Mouse (Mus musculus) MEL (cell line): ENCODE measurements at regions not wholly inside any gene's neighbourhood (a gene's known extent, or its start where the extent isn't known, plus 50 kb on each side); places are given as distances from the start of the nearest gene placed in this dataset.

ENCODE experiments used
- DNase-seq: peaks from one replicate; pipeline ENCODE4 v3.0.0; 2011; ENCODE audit warnings: low read depth, low spot score
- H3K27ac ChIP-seq: 2 replicates; pipeline ENCODE4 v1.5.1; 2012; ENCODE audit warnings: low read depth, mild to moderate bottlenecking, control low read depth, low read length, moderate library complexity; ENCODE audit not compliant: control insufficient read depth
- H3K27me3 ChIP-seq, 2 experiments: fragments of 150-350 bp in 1 of 2; sonication (generic) in 1 of 2; 2 replicates each; pipeline ENCODE4 v1.6.1; 2012; ENCODE audit warnings: low read length in 2 of 2, mild to moderate bottlenecking in 2 of 2, improper control_type of control experiment in 1 of 2, moderate library complexity in 1 of 2; ENCODE audit not compliant: insufficient read depth in 2 of 2, control insufficient read depth in 1 of 2
- H3K36me3 ChIP-seq, 2 experiments: 2 replicates each; pipeline ENCODE4 v1.6.1; 2012 to 2014; ENCODE audit warnings: low read length in 2 of 2, improper control_type of control experiment in 1 of 2, inconsistent platforms in 1 of 2, mild to moderate bottlenecking in 1 of 2; ENCODE audit not compliant: insufficient read depth in 2 of 2, control insufficient read depth in 1 of 2
- H3K4me1 ChIP-seq, 2 experiments: fragments of 150-350 bp in 1 of 2; sonication (generic) in 1 of 2; 2 replicates each; pipeline ENCODE4 v1.6.1; 2012; ENCODE audit warnings: low read length in 2 of 2, improper control_type of control experiment in 1 of 2, mild to moderate bottlenecking in 1 of 2; ENCODE audit not compliant: insufficient read depth in 2 of 2, control insufficient read depth in 1 of 2
- H3K4me3 ChIP-seq, 2 experiments: fragments of 150-350 bp in 1 of 2; sonication (generic) in 1 of 2; 2 replicates each; pipeline ENCODE4 v1.5.1; 2012; ENCODE audit warnings: low read depth in 2 of 2, low read length in 2 of 2, mild to moderate bottlenecking in 2 of 2, moderate library complexity in 2 of 2, control low read depth in 1 of 2, improper control_type of control experiment in 1 of 2; ENCODE audit not compliant: control insufficient read depth in 1 of 2, insufficient read depth in 1 of 2
- H3K79me2 ChIP-seq: 2 replicates; pipeline ENCODE4 v1.6.1; 2012; ENCODE audit warnings: mild to moderate bottlenecking, low read length, moderate library complexity; ENCODE audit not compliant: control insufficient read depth, poor library complexity, insufficient read depth
- H3K9ac ChIP-seq: 2 replicates; pipeline ENCODE4 v1.6.1; 2012; ENCODE audit warnings: low read depth, mild to moderate bottlenecking, control low read depth, low read length, moderate library complexity; ENCODE audit not compliant: control insufficient read depth, poor library complexity, severe bottlenecking
- H3K9me3 ChIP-seq: fragments of 150-350 bp; sonication (generic); replicated peaks from 2 replicates; pipeline ENCODE4 v1.6.1; 2012; ENCODE audit warnings: mild to moderate bottlenecking, low read length, improper control_type of control experiment, moderate library complexity; ENCODE audit not compliant: insufficient read depth
- CHD1 ChIP-seq: IDR thresholded peaks from 2 replicates; pipeline ENCODE4 v1.6.1; 2012; ENCODE audit warnings: low read depth, mild to moderate bottlenecking, inconsistent platforms, low read length, improper control_type of control experiment
- E2F4 ChIP-seq: IDR thresholded peaks from 2 replicates; pipeline ENCODE4 v1.6.1; 2011; ENCODE audit warnings: low read depth, low read length, improper control_type of control experiment, borderline replicate concordance
- ETS1 ChIP-seq: IDR thresholded peaks from 2 replicates; pipeline ENCODE4 v1.6.1; 2012; ENCODE audit warnings: low read depth, mild to moderate bottlenecking, inconsistent platforms, low read length, improper control_type of control experiment, moderate library complexity
- MXI1 ChIP-seq: IDR thresholded peaks from 2 replicates; pipeline ENCODE4 v1.6.1; 2011; ENCODE audit warnings: mild to moderate bottlenecking, low read depth, low read length, improper control_type of control experiment
- MYC ChIP-seq: IDR thresholded peaks from 2 replicates; pipeline ENCODE4 v1.6.1; 2011; ENCODE audit warnings: low read depth, mild to moderate bottlenecking, low read length, improper control_type of control experiment, moderate library complexity
- NELFE ChIP-seq: IDR thresholded peaks from 2 replicates; pipeline ENCODE4 v1.6.1; 2011; ENCODE audit warnings: low read depth, low read length, improper control_type of control experiment
- NRF1 ChIP-seq: IDR thresholded peaks from 2 replicates; pipeline ENCODE4 v1.6.1; 2014; ENCODE audit warnings: low read depth, mild to moderate bottlenecking, inconsistent platforms, low read length, improper control_type of control experiment, moderate library complexity; ENCODE audit not compliant: poor library complexity, insufficient read depth, severe bottlenecking
- POLR2A ChIP-seq, 2 experiments: IDR thresholded peaks; 2 replicates each; pipeline ENCODE4 v1.6.1; 2011 to 2012; ENCODE audit warnings: low read length in 2 of 2, mild to moderate bottlenecking in 2 of 2, control low read depth in 1 of 2, improper control_type of control experiment in 1 of 2, low read depth in 1 of 2, moderate library complexity in 1 of 2; ENCODE audit not compliant: control insufficient read depth in 1 of 2, insufficient read depth in 1 of 2, poor library complexity in 1 of 2
- RAD21 ChIP-seq: IDR thresholded peaks from 2 replicates; pipeline ENCODE4 v1.6.1; 2011; ENCODE audit warnings: mild to moderate bottlenecking, low read depth, low read length, improper control_type of control experiment
- RCOR1 ChIP-seq: IDR thresholded peaks from 2 replicates; pipeline ENCODE4 v1.6.1; 2012; ENCODE audit warnings: low read depth, mild to moderate bottlenecking, inconsistent platforms, low read length, improper control_type of control experiment
- SMC3 ChIP-seq: IDR thresholded peaks from 2 replicates; pipeline ENCODE4 v1.6.1; 2011; ENCODE audit warnings: low read depth, low read length, improper control_type of control experiment
- TCF12 ChIP-seq: IDR thresholded peaks from 2 replicates; pipeline ENCODE4 v1.6.1; 2014; ENCODE audit warnings: low read depth, mild to moderate bottlenecking, inconsistent platforms, low read length, improper control_type of control experiment, moderate library complexity
- USF1 ChIP-seq: IDR thresholded peaks from 2 replicates; pipeline ENCODE4 v1.6.1; 2014; ENCODE audit warnings: low read depth, mild to moderate bottlenecking, inconsistent platforms, low read length, improper control_type of control experiment, moderate library complexity
- ZKSCAN1 ChIP-seq: IDR thresholded peaks from 2 replicates; pipeline ENCODE4 v1.6.1; 2012; ENCODE audit warnings: low read depth, mild to moderate bottlenecking, inconsistent platforms, low read length, improper control_type of control experiment, moderate library complexity

DNA sequence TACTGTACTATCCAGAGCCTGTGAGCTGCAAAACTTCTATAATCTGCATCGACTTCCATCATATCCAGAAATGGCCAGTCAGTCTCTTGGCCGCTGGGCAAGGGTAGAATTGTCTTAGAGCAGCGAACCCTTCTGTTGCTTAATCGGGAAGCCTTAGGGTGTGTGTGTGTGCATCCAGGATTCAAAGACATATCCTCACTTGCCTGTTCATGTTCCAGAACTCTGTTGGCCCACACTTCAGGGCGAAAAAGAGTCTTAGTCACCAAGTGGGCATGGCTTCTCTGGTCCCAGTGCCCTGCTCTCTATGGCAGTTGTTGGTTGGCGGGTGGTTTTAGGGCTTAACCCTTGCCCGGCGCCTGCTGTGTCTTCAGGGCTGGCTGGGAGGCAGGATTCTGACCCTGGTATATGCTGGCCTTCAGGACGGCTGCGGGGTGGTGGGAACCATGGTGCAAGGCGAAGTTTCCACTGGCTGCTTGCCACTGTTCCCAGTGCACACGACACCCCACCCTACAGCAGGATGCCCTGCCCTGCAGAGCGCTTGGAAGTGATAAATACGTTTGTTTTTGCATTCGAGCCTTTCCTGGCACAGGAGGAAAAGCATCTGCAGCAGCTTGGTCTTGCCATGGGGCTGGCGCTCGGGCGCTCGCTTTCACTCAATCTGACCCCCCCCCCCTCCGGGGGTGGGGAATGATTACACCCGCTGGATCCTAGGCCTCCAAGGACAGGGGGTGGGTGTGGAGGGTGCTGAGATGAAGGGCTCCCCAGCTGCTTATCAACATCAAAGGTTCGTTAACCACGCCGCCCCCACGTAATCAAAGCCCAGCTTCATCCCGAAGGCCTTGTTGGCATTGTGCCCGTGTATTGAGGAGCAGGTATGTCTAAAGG is 54.9 kb upstream of the Itga6 start:
- H3K27ac ChIP-seq = no peak overlapping the region
- H3K4me1 ChIP-seq = no peaks in the 10 kb centered on the region
- H3K9me3 ChIP-seq = no peaks in the 10 kb centered on the region
- H3K36me3 ChIP-seq = no peaks in the 10 kb centered on the region
- H3K79me2 ChIP-seq = no peaks in the 10 kb centered on the region
- H3K4me3 ChIP-seq = no peak overlapping the region
- DNase-seq = no peak
- no peak for TF ChIP-seq POLR2A (IDR thresholded peaks at IDR 0.05; ENCODE audit: control insufficient read depth in 1 of 2, insufficient read depth in 1 of 2, low read depth in 1 of 2, low read length in 2 of 2, poor library complexity in 1 of 2)
- no peak for TF ChIP-seq RAD21
- no peak for TF ChIP-seq NRF1
- TF ChIP-seq, all 39 proteins: peak for 0
- H3K27me3 ChIP-seq = peaks cover 3 to 4% of the 10 kb centered on the region in 2 experiments
- no peak overlapping the region for H3K9ac ChIP-seq

DNA sequence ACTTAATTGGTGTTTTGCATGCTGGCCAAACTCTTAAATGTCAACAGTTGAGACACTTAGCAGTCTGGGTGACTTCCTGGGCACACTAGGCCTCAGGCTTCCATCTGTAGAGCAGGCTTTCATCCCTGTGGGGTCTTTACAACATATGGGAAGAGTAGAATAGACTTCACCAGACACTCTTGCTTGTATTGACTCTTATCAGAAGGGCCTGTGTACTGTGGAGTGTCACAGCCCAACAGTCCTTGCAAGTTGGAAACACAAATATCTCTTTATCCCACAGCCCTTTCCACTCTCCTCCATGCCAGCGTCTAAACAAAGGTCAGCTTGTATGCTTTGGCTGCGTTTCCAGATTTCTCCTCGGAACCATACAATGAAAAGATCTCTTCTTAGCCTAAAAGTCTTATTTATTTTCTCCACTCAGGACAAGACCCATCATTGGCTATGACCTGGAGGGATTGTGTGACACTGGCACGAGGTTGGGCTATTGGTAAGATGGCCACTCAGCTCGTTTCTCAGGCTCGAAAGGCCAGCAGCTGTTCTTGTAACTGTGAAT is 50.6 kb upstream of the Itga6 start:
- Histone ChIP-seq H3K4me3 (no peak overlapping the region), H3K4me1 (no peaks in the 10 kb centered on the region), H3K27ac (no peak overlapping the region), H3K79me2 (no peaks in the 10 kb centered on the region), H3K9ac (no peak overlapping the region), H3K27me3 (peaks cover 4 to 6% of the 10 kb centered on the region in 2 experiments), H3K9me3 (no peaks in the 10 kb centered on the region), H3K36me3 (no peaks in the 10 kb centered on the region)
- no peak for TF ChIP-seq MXI1
- TF ChIP-seq MYC = no peak
- TF ChIP-seq RCOR1 = no peak
- no peak for TF ChIP-seq TCF12
- TF ChIP-seq SMC3 = no peak
- TF ChIP-seq ETS1 = no peak
- TF ChIP-seq USF1 = no peak
- no peak for TF ChIP-seq NELFE
- no peak for TF ChIP-seq E2F4
- TF ChIP-seq CHD1 = no peak
- no peak for TF ChIP-seq ZKSCAN1
- no peak for DNase-seq
